Mouse (Mus musculus) cortical plate, adult 2 months (tissue): ENCODE results near the gene Exog.

Source experiments
- CTCF ChIP-seq: fragments of 200-500 bp; IDR thresholded peaks from 2 replicates; pipeline ENCODE4 v1.5.1; 2011; ENCODE audit warnings: mild to moderate bottlenecking, control low read depth, low read length; ENCODE audit not compliant: insufficient read depth; ENCODE audit errors: extremely low read depth
- POLR2A ChIP-seq: fragments of 200-500 bp; IDR thresholded peaks from 2 replicates; pipeline ENCODE4 v1.6.1; 2011; ENCODE audit warnings: mild to moderate bottlenecking, low read length, control low read depth; ENCODE audit not compliant: insufficient read depth; ENCODE audit errors: extremely low read depth

DNA sequence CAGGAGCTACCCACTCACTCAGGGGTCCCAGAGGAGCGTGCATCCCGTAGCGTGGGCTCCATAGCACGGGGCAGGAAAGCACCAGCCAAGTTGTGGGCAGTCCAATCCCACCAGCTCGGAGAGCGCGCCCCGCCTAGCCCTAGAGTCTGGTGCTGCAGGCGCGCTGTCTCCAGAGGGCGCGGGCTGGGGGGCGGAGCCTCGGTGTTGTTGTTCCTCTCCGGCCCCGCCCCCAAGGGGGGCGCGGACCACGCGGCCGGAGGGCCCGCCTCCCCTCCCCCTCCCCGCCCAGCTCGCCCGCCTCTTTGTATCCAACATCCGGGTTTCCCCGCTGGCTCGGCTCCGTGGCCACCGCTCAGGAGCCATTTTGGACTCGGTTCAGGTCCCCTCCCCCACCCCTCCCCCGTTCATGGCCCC is 42.9 kb upstream of the Exog start, which contains the start of gene Acvr2b:
- TF ChIP-seq CTCF (no peak), POLR2A (peak; percentile 65; the same call in 1 of the 2 replicates)
